Mouse (Mus musculus) forelimb bud, embryonic 11.5 days (tissue): ENCODE data around the gene 1500015O10Rik.

Experiments
- DNase-seq: peaks from one replicate; pipeline ENCODE4 v3.0.0-alpha.2; 2012; ENCODE audit warnings: low read depth, low spot score

1500015O10Rik gene

GRCm38 (mm10) chr1:43774126-43774525 lies 43.7 kb downstream of the 1500015O10Rik start:
- DNase-seq, result no peak

GRCm38 (mm10) chr1:43776106-43776505 lies 45.7 kb downstream of the 1500015O10Rik start:
- no peak for DNase-seq

- no peak for DNase-seq
Observed at GRCm38 (mm10) chr1:43781195-43781594, 50.8 kb downstream of the 1500015O10Rik start.

- DNase-seq, result no peak
Observed at GRCm38 (mm10) chr1:43781672-43782071, 51.3 kb downstream of the 1500015O10Rik start.

- DNase-seq, result no peak
Observed at GRCm38 (mm10) chr1:43782680-43783079, 52.3 kb downstream of the 1500015O10Rik start.

- no peak for DNase-seq
Observed at GRCm38 (mm10) chr1:43783186-43783585, 52.8 kb downstream of the 1500015O10Rik start.

- no peak for DNase-seq
Observed at GRCm38 (mm10) chr1:43785316-43785715, 54.9 kb downstream of the 1500015O10Rik start.

- no peak for DNase-seq
Observed at GRCm38 (mm10) chr1:43786711-43787110, 56.3 kb downstream of the 1500015O10Rik start.

- DNase-seq, result no peak
Observed at GRCm38 (mm10) chr1:43789765-43790164, 59.4 kb downstream of the 1500015O10Rik start.
